Mouse (Mus musculus) left cerebral cortex, adult 18-20 months (tissue): ENCODE results near the gene Erlec1. TPM values are rescaled to one million over a fixed set of nuclear protein-coding genes. Genes with fewer than 3 reads are reported as not detected.

ENCODE experiments used
- total RNA-seq, 2 experiments: library from RNA; stranded (reverse); gene quantifications; 2 replicates each; pipeline ENCODE4 v1.2.3; 2021

Gene Erlec1
- total RNA-seq, 2 experiments from 2014 or later = 54.8 to 56.8 TPM

Other genes starting within 250 kb of the Erlec1 start
- 10 to 100 TPM; 37.0 to 37.1 TPM for gene Psme4, start 182.6 kb downstream of the Erlec1 start, total RNA-seq
- gene Gpr75, start 69.0 kb downstream of the Erlec1 start, total RNA-seq = 10 to 100 TPM; 11.6 to 12.1 TPM
- 10 to 100 TPM; 17.9 to 20.5 TPM for gene Asb3, start 68.9 kb downstream of the Erlec1 start, total RNA-seq
- 10 to 100 TPM; 13.6 to 17.7 TPM for gene Chac2, start 32.0 kb upstream of the Erlec1 start, total RNA-seq
- not detected for gene Gm17332, start 228.1 kb upstream of the Erlec1 start, total RNA-seq